Mouse (Mus musculus): ENCODE results near the gene Rft1. TPM values are rescaled to one million over a fixed set of nuclear protein-coding genes. Genes with fewer than 3 reads are reported as not detected.
A peak's percentile ranks its signal among the peaks of the same experiment; 100 is the strongest.

The Rft1 gene
- polyA plus RNA-seq, 1 experiment, result 8.1 TPM

DNA sequence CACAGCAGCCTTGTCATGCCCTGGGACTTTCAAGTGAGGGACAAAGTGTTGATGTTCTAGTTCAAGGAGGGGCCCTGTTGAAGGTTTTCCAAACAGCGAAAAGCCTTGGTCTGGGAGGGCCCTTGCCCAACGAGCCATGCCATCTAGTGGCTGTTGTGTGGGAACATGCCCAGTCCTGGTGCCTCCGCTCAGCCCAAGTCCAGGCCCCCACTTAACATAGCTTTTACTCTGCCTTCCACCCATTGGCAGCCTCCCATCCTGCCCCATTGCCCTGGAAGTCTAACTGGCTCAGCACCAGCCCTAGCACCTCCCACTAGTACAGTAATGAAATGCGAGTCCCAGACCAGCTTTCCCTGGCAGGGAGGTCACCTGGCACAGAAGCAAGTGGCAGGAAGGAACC is 3.2 kb upstream of the Rft1 start:
- Histone ChIP-seq H3K4me3 (ENCODE audit: control insufficient read depth, low read depth, low read length) (no peak overlapping the region), H3K4me1 (ENCODE audit: control insufficient read depth, insufficient read depth, low read length) (no peaks in the 10 kb centered on the region; the same call in 1 of the 2 replicates), H3K27me3 (ENCODE audit: control insufficient read depth, insufficient read depth, low read length) (no peaks in the 10 kb centered on the region), H3K36me3 (ENCODE audit: control insufficient read depth, insufficient read depth, low read length) (no peaks in the 10 kb centered on the region), H3K27ac (ENCODE audit: control insufficient read depth, insufficient read depth, low read depth, low read length) (no peak overlapping the region)
- TF ChIP-seq CTCF (IDR thresholded peaks at IDR 0.05; ENCODE audit: control insufficient read depth, insufficient read depth, insufficient replicate concordance, low read depth, low read length) (peak; percentile 42; the same call in 1 of the 2 replicates), POLR2A (IDR thresholded peaks at IDR 0.05; ENCODE audit: control insufficient read depth, low read depth, low read length) (no peak)

DNA sequence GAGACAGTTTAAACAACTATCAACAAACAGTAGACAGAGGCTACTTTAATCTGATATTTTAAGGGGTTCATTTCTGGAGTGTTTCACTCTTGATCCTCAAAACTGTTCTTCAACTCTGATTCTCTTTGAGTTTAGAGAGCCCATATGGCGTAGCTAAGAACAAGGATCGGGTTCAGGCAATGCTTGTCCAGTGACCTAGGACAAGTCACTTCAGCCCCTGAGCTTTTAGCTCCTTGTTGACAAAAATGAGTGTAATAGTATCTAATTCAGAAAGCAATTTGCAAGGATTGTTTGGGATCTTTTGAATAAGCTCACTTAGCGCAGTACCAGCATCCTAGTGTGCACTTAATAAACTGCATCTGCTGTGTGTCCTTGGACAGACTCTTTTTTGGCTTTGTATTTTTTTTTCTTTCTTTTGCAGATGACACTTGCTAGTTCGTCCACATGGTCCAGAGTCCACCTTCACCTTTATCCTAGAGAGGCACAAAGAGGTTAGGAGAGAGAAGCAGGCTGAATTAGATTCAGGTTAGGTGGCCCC is 600 bp downstream of the Rft1 start:
- H3K4me3 ChIP-seq (ENCODE audit: control insufficient read depth, low read depth, low read length), result peak overlapping the region; percentile 100
- H3K36me3 ChIP-seq (ENCODE audit: control insufficient read depth, insufficient read depth, low read length), result no peaks in the 10 kb centered on the region
- no peaks in the 10 kb centered on the region; the same call in 1 of the 2 replicates for H3K4me1 ChIP-seq (ENCODE audit: control insufficient read depth, insufficient read depth, low read length)
- H3K27me3 ChIP-seq (ENCODE audit: control insufficient read depth, insufficient read depth, low read length), result no peaks in the 10 kb centered on the region
- TF ChIP-seq POLR2A (IDR thresholded peaks at IDR 0.05; ENCODE audit: control insufficient read depth, low read depth, low read length), result no peak
- no peak for TF ChIP-seq CTCF (IDR thresholded peaks at IDR 0.05; ENCODE audit: control insufficient read depth, insufficient read depth, insufficient replicate concordance, low read depth, low read length)
- peak overlapping the region; percentile 96 for H3K27ac ChIP-seq (ENCODE audit: control insufficient read depth, insufficient read depth, low read depth, low read length)

DNA sequence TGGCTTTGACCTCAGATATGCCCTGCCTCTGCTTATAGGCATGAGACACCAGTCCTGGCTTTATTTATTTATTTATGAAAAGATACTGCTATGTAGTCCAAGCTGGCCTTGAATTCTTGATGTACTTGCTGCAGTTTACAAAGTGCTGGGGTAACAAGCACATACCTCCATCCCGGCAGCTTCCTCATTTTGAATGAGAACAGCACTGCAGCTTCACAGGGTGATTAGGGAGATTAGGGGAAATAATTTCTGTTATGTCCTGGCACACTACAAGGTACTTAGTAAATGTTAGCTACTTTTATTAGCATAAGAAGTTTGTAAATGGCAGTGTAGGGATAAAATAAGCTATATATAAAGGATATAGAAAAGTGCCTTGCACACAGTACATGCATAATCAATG is 1.4 kb downstream of the Rft1 start:
- TF ChIP-seq CTCF (IDR thresholded peaks at IDR 0.05; ENCODE audit: control insufficient read depth, insufficient read depth, insufficient replicate concordance, low read depth, low read length), result no peak
- no peak for TF ChIP-seq POLR2A (IDR thresholded peaks at IDR 0.05; ENCODE audit: control insufficient read depth, low read depth, low read length)
- H3K27me3 ChIP-seq (ENCODE audit: control insufficient read depth, insufficient read depth, low read length), result no peaks in the 10 kb centered on the region
- H3K27ac ChIP-seq (ENCODE audit: control insufficient read depth, insufficient read depth, low read depth, low read length), result no peak overlapping the region
- no peaks in the 10 kb centered on the region; the same call in 1 of the 2 replicates for H3K4me1 ChIP-seq (ENCODE audit: control insufficient read depth, insufficient read depth, low read length)
- no peaks in the 10 kb centered on the region; the same call in none of the 2 replicates for H3K36me3 ChIP-seq (ENCODE audit: control insufficient read depth, insufficient read depth, low read length)
- H3K4me3 ChIP-seq (ENCODE audit: control insufficient read depth, low read depth, low read length), result no peak overlapping the region

DNA sequence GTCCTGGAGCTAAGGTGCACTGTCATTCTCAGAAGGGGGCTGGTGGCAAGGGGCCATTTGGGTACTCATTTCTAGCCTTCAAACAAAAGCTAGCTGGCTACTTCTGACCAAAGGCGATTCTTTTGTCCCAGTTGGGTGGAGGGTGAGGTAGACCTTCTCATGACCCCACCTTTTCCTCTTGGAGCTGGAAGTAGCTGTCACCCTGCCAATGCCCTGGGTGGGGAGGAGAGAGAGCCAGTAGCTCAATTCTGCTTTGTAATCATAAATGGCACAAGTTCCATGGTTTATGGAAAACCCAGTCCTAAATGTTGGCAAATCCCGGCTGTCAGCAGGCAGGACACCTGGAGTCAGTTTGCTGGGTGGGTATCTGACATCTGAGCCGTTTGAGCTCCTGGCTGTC is 11.9 kb downstream of the Rft1 start:
- Histone ChIP-seq H3K27me3 (ENCODE audit: control insufficient read depth, insufficient read depth, low read length) (no peaks in the 10 kb centered on the region), H3K27ac (ENCODE audit: control insufficient read depth, insufficient read depth, low read depth, low read length) (no peak overlapping the region), H3K4me3 (ENCODE audit: control insufficient read depth, low read depth, low read length) (no peak overlapping the region), H3K36me3 (ENCODE audit: control insufficient read depth, insufficient read depth, low read length) (peaks cover 4% of the 10 kb centered on the region), H3K4me1 (ENCODE audit: control insufficient read depth, insufficient read depth, low read length) (no peaks in the 10 kb centered on the region)
- TF ChIP-seq POLR2A (IDR thresholded peaks at IDR 0.05; ENCODE audit: control insufficient read depth, low read depth, low read length), result no peak
- no peak for TF ChIP-seq CTCF (IDR thresholded peaks at IDR 0.05; ENCODE audit: control insufficient read depth, insufficient read depth, insufficient replicate concordance, low read depth, low read length)

DNA sequence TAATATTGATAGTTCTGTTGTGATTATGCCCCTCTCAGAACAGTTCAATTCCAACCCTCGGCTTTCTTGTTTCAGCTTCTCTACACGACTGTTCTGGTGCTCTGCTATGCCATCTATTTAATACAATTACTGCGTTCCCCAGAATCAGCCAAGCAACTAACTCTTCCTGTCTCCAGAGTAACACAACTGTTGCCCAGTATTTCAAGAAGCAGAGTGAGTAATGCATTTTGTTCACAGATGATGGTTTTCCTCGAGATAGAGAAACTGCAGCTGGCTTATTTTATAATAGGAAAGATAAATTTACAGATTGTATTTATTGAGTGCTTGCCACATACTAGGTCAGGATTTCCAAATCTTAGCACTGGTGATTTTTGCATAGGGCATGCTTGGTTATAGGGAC is 12.4 kb downstream of the Rft1 start:
- Histone ChIP-seq H3K4me1 (ENCODE audit: control insufficient read depth, insufficient read depth, low read length) (no peaks in the 10 kb centered on the region), H3K36me3 (ENCODE audit: control insufficient read depth, insufficient read depth, low read length) (peaks cover 4% of the 10 kb centered on the region), H3K27ac (ENCODE audit: control insufficient read depth, insufficient read depth, low read depth, low read length) (no peak overlapping the region), H3K4me3 (ENCODE audit: control insufficient read depth, low read depth, low read length) (no peak overlapping the region), H3K27me3 (ENCODE audit: control insufficient read depth, insufficient read depth, low read length) (no peaks in the 10 kb centered on the region)
- TF ChIP-seq POLR2A (IDR thresholded peaks at IDR 0.05; ENCODE audit: control insufficient read depth, low read depth, low read length) (no peak), CTCF (IDR thresholded peaks at IDR 0.05; ENCODE audit: control insufficient read depth, insufficient read depth, insufficient replicate concordance, low read depth, low read length) (no peak)

DNA sequence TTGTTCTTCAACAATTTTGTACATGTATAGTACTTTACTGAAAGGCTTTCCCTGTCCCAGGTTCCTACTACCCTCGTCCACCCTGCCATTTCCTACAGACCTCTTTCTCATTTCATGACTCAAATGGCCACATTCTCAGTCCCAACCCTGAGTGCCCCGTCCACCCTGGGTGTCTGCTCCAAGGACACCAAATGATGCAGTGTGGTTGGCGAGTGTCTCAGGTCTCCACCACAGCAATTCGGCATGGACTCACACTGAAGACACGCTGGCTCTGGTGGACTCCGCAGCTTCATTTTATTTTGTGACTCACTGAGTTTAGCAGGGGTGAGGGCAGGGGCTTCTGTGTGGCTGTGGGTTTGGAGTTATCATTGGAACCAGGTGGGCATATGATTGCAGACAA is 16.0 kb downstream of the Rft1 start:
- TF ChIP-seq POLR2A (IDR thresholded peaks at IDR 0.05; ENCODE audit: control insufficient read depth, low read depth, low read length) (no peak), CTCF (IDR thresholded peaks at IDR 0.05; ENCODE audit: control insufficient read depth, insufficient read depth, insufficient replicate concordance, low read depth, low read length) (no peak)
- Histone ChIP-seq H3K27ac (ENCODE audit: control insufficient read depth, insufficient read depth, low read depth, low read length) (no peak overlapping the region), H3K4me3 (ENCODE audit: control insufficient read depth, low read depth, low read length) (no peak overlapping the region), H3K27me3 (ENCODE audit: control insufficient read depth, insufficient read depth, low read length) (no peaks in the 10 kb centered on the region), H3K36me3 (ENCODE audit: control insufficient read depth, insufficient read depth, low read length) (peaks cover 1% of the 10 kb centered on the region), H3K4me1 (ENCODE audit: control insufficient read depth, insufficient read depth, low read length) (no peaks in the 10 kb centered on the region)

DNA sequence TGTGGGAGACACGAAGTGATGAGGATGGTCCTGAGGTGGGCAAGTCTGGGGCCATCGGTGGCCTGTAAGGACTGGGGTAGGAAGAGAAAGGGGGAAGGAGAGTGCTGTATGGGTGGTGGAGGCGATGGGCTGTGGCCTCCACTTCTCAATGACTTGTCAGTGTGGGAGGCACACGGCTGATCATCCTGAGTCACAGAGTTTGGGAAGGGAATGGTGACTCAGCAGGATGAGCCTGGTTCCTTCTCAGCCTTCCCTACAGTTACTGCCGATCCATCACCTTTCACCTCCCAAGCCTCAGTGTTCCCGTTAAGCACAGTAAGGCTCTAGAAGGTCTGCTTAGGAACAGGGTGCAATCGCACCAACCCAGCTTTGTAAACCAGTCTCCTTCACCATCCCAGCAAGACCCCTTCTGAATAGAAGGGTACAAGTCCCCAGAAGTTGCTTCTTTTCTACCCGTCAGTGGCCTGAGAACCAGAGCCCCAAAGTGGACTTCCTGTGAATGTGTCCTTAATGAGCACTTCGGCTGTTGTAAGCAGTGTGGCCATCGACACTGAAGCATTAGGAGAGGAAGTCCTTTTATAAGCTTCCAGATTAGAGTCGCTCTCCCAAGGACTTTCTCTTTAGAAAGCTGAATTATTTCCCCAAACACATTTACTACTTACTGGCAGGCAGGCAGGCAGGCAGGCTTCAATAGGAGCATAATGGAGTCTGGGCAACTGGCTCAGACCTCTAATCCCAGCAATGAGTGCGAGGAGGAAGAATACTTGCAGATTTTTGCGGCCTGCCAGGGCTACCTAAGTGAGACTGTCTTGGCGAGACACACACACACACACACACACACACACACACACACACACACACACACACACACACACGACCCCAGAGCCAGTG is 17.2 kb downstream of the Rft1 start:
- Histone ChIP-seq H3K4me1 (ENCODE audit: control insufficient read depth, insufficient read depth, low read length) (no peaks in the 10 kb centered on the region), H3K36me3 (ENCODE audit: control insufficient read depth, insufficient read depth, low read length) (peaks cover 1% of the 10 kb centered on the region), H3K4me3 (ENCODE audit: control insufficient read depth, low read depth, low read length) (no peak overlapping the region), H3K27me3 (ENCODE audit: control insufficient read depth, insufficient read depth, low read length) (no peaks in the 10 kb centered on the region), H3K27ac (ENCODE audit: control insufficient read depth, insufficient read depth, low read depth, low read length) (no peak overlapping the region)
- TF ChIP-seq POLR2A (IDR thresholded peaks at IDR 0.05; ENCODE audit: control insufficient read depth, low read depth, low read length), result no peak
- no peak for TF ChIP-seq CTCF (IDR thresholded peaks at IDR 0.05; ENCODE audit: control insufficient read depth, insufficient read depth, insufficient replicate concordance, low read depth, low read length)
